Comparison of ENCODE assay signal across 34 mouse cellular contexts in genomic region chr11:99439465-99439864, GRCm38 (mm10). TPM values are rescaled to one million over a fixed set of nuclear protein-coding genes. Genes with fewer than 3 reads are reported as not detected.
DNase-seq lines count a peak whose midpoint lies in the region; ATAC-seq and TF ChIP-seq lines count a peak whose summit lies in the region.
"Had no signal": no experiment of that assay in that cellular context is flagged by ENCODE, and none has a peak within 500 bp of the region (broad histone marks: within the 10 kb centered on the region; RNA-seq: fewer than 3 reads in every experiment).

No protein-coding gene starts in this region.

- peaks cover 4% of the 10 kb centered on the region; the same call in 1 of the 2 replicates for H3K4me1 ChIP-seq in intestine, embryonic 14.5 days (replicated peaks; ENCODE audit: control insufficient read depth, insufficient read depth, low read length)
- peaks cover 7% of the 10 kb centered on the region; the same call in 1 of the 2 replicates for H3K4me1 ChIP-seq in intestine, embryonic 16.5 days (ENCODE audit: control insufficient read depth, insufficient read depth, low read length)
- 0 out of 2 replicates have a peak, but pooled peaks cover 4% of the 10 kb centered on the region for H3K4me1 ChIP-seq in stomach, embryonic 14.5 days (ENCODE audit: control insufficient read depth, insufficient read depth, low read length)
- H3K4me1 ChIP-seq in stomach, postnatal 0 days (replicated peaks; ENCODE audit: control insufficient read depth, insufficient read depth) = no peaks in the 10 kb centered on the region
- peaks cover 8% of the 10 kb centered on the region for H3K4me1 ChIP-seq in midbrain, embryonic 10.5 days

- H3K9me3 ChIP-seq in intestine, embryonic 14.5 days (ENCODE audit: control insufficient read depth, low read length) = no peaks in the 10 kb centered on the region
- H3K9me3 ChIP-seq in intestine, embryonic 16.5 days (ENCODE audit: control insufficient read depth, low read length) = no peaks in the 10 kb centered on the region
- H3K9me3 ChIP-seq in stomach, embryonic 14.5 days (ENCODE audit: control insufficient read depth, low read depth, low read length) = no peaks in the 10 kb centered on the region
- no peaks in the 10 kb centered on the region for H3K9me3 ChIP-seq in stomach, postnatal 0 days (ENCODE audit: control insufficient read depth, low read length)
- H3K9me3 ChIP-seq in midbrain, embryonic 10.5 days (replicated peaks) = no peaks in the 10 kb centered on the region
- H3K9me3 ChIP-seq: embryonic facial prominence, embryonic 12.5 days; embryonic facial prominence, embryonic 15.5 days; G1E; heart, embryonic 13.5 days had no signal

- no peak overlapping the region for H3K9ac ChIP-seq in intestine, embryonic 14.5 days (ENCODE audit: low read length)
- no peak overlapping the region for H3K9ac ChIP-seq in intestine, embryonic 16.5 days (ENCODE audit: low read depth, low read length)
- no peak overlapping the region for H3K9ac ChIP-seq in stomach, embryonic 14.5 days (replicated peaks; ENCODE audit: low read depth, low read length)
- H3K9ac ChIP-seq in stomach, postnatal 0 days (ENCODE audit: low read length) = no peak overlapping the region
- H3K9ac ChIP-seq: embryonic facial prominence, embryonic 12.5 days; embryonic facial prominence, embryonic 15.5 days; forebrain, postnatal 0 days; heart, embryonic 13.5 days; hindbrain, embryonic 14.5 days had no signal

- ATAC-seq in intestine, embryonic 14.5 days (replicated peaks; ENCODE audit: low FRiP score, low TSS enrichment, low read depth) = 0 out of 2 replicates have a peak, but pooled peaks have one; percentile 27
- peak; percentile 56 for ATAC-seq in intestine, embryonic 16.5 days
- no peak for ATAC-seq in stomach, embryonic 14.5 days (ENCODE audit: insufficient number of reproducible peaks, insufficient read depth, low FRiP score, low read depth)
- ATAC-seq in stomach, postnatal 0 days (ENCODE audit: low FRiP score, low TSS enrichment) = 0 out of 2 replicates have a peak, but pooled peaks have one; percentile 53
- ATAC-seq: forebrain, embryonic 14.5 days; forebrain, postnatal 0 days; hindbrain, postnatal 0 days; Patski had no signal

- no peaks in the 10 kb centered on the region for H3K36me3 ChIP-seq in intestine, embryonic 14.5 days (ENCODE audit: control insufficient read depth, insufficient read depth, low read length)
- no peaks in the 10 kb centered on the region for H3K36me3 ChIP-seq in intestine, embryonic 16.5 days (ENCODE audit: control insufficient read depth, insufficient read depth, low read length)
- H3K36me3 ChIP-seq in stomach, embryonic 14.5 days (ENCODE audit: control insufficient read depth, insufficient read depth, low read length) = no peaks in the 10 kb centered on the region
- H3K36me3 ChIP-seq in stomach, postnatal 0 days (ENCODE audit: control insufficient read depth, insufficient read depth, low read length) = no peaks in the 10 kb centered on the region
- H3K36me3 ChIP-seq in midbrain, embryonic 10.5 days = no peaks in the 10 kb centered on the region
- H3K36me3 ChIP-seq: embryonic facial prominence, embryonic 12.5 days; embryonic facial prominence, embryonic 15.5 days; G1E; heart, embryonic 13.5 days had no signal

- TF ChIP-seq EP300 in stomach, postnatal 0 days (optimal IDR thresholded peaks at IDR 0.05) = no peak

- no peak overlapping the region for H3K4me3 ChIP-seq in intestine, embryonic 14.5 days (ENCODE audit: low read depth, low read length)
- no peak overlapping the region for H3K4me3 ChIP-seq in intestine, embryonic 16.5 days (ENCODE audit: low read length)
- no peak overlapping the region for H3K4me3 ChIP-seq in stomach, embryonic 14.5 days (ENCODE audit: low read depth, low read length)
- H3K4me3 ChIP-seq in stomach, postnatal 0 days (ENCODE audit: low read depth, low read length) = no peak overlapping the region
- H3K4me3 ChIP-seq in midbrain, embryonic 10.5 days = no peak overlapping the region
- H3K4me3 ChIP-seq: embryonic facial prominence, embryonic 12.5 days; embryonic facial prominence, embryonic 15.5 days; gastrocnemius, adult 2 months; heart, embryonic 13.5 days had no signal

- 49% methylated on average over 10 of the region's 10 CpGs for WGBS in intestine, embryonic 14.5 days
- WGBS in intestine, embryonic 16.5 days = 42% methylated on average over 10 of the region's 10 CpGs
- WGBS in stomach, embryonic 14.5 days = 43% methylated on average over 10 of the region's 10 CpGs
- WGBS in stomach, postnatal 0 days = 38% methylated on average over 10 of the region's 10 CpGs
- 74% methylated on average over 10 of the region's 10 CpGs for WGBS in midbrain, embryonic 10.5 days

- H3K4me2 ChIP-seq in intestine, embryonic 14.5 days (ENCODE audit: low read length) = no peak overlapping the region
- H3K4me2 ChIP-seq in intestine, embryonic 16.5 days (ENCODE audit: low read depth, low read length) = no peak overlapping the region
- no peak overlapping the region for H3K4me2 ChIP-seq in stomach, embryonic 14.5 days (replicated peaks; ENCODE audit: low read depth, low read length)
- no peak overlapping the region for H3K4me2 ChIP-seq in stomach, postnatal 0 days (replicated peaks; ENCODE audit: low read depth)
- H3K4me2 ChIP-seq: embryonic facial prominence, embryonic 12.5 days; embryonic facial prominence, embryonic 15.5 days; heart, embryonic 13.5 days; hindbrain, embryonic 14.5 days had no signal

- H3K27me3 ChIP-seq in intestine, embryonic 14.5 days (replicated peaks; ENCODE audit: control insufficient read depth, insufficient read depth, low read length) = no peaks in the 10 kb centered on the region
- no peaks in the 10 kb centered on the region for H3K27me3 ChIP-seq in intestine, embryonic 16.5 days (replicated peaks; ENCODE audit: control insufficient read depth, insufficient read depth, low read length)
- H3K27me3 ChIP-seq in stomach, embryonic 14.5 days (ENCODE audit: control insufficient read depth, insufficient read depth, low read length) = no peaks in the 10 kb centered on the region
- no peaks in the 10 kb centered on the region for H3K27me3 ChIP-seq in stomach, postnatal 0 days (ENCODE audit: control insufficient read depth, insufficient read depth, low read length)
- no peaks in the 10 kb centered on the region for H3K27me3 ChIP-seq in midbrain, embryonic 10.5 days (ENCODE audit: low read depth, poor library complexity, severe bottlenecking)
- H3K27me3 ChIP-seq: embryonic facial prominence, embryonic 12.5 days; embryonic facial prominence, embryonic 15.5 days; heart, embryonic 13.5 days; Patski had no signal

- no peak for TF ChIP-seq CTCF in stomach, postnatal 0 days (IDR thresholded peaks at IDR 0.05; ENCODE audit: low read depth)

- H3K27ac ChIP-seq in intestine, embryonic 14.5 days (ENCODE audit: low read depth) = no peak overlapping the region
- peak overlapping the region; percentile 81 for H3K27ac ChIP-seq in intestine, embryonic 16.5 days (ENCODE audit: low read length)
- peak overlapping the region; percentile 15; the same call in 1 of the 2 replicates for H3K27ac ChIP-seq in stomach, embryonic 14.5 days (ENCODE audit: low read length)
- no peak overlapping the region for H3K27ac ChIP-seq in stomach, postnatal 0 days (replicated peaks)
- no peak overlapping the region for H3K27ac ChIP-seq in midbrain, embryonic 10.5 days (replicated peaks)
- H3K27ac ChIP-seq: embryonic facial prominence, embryonic 12.5 days; embryonic facial prominence, embryonic 15.5 days; gastrocnemius, adult 2 months; heart, embryonic 13.5 days; hindbrain, embryonic 14.5 days; hindbrain, postnatal 0 days had no signal

- DNase-seq in intestine, embryonic 14.5 days (ENCODE audit: low spot score) = peak; percentile 63
- DNase-seq in stomach, postnatal 0 days (ENCODE audit: low spot score) = peak; percentile 38
- DNase-seq in adrenal gland, postnatal 36 days = no peak
- no peak for DNase-seq in midbrain, embryonic 10.5 days (ENCODE audit: low spot score)
- no peak for DNase-seq in embryo, embryonic 11 days
- DNase-seq: adrenal gland, postnatal 10 days; B cell, adult 2 months; cerebellum, adult 11 months; cerebellum, adult 2 months; cerebellum, postnatal 14 days; forebrain, postnatal 0 days; gastrocnemius, adult 2 months; gastrocnemius, postnatal 14 days; heart, adult 18-20 months; heart, postnatal 14 days; heart, postnatal 4 days had no signal

RNA-seq across cellular contexts. Expression of gene Krt20, which starts 1.5 kb away (rescaled TPM):
- 16.5 and 17.1 TPM in 2 replicates for polyA plus RNA-seq in intestine, embryonic 14.5 days (2014; fragmentation: Nextera tagmentation; extraction: Ambion mirVana)
- 101 and 110 TPM in 2 replicates for polyA plus RNA-seq in intestine, embryonic 16.5 days (2015; fragmentation: Nextera tagmentation; extraction: Ambion mirVana)
- polyA plus RNA-seq in stomach, embryonic 14.5 days (2014; fragmentation: Nextera tagmentation; extraction: Ambion mirVana) = 3.0 and 3.9 TPM in 2 replicates
- 110 and 119 TPM in 2 replicates for polyA plus RNA-seq in stomach, postnatal 0 days (2015; fragmentation: Nextera tagmentation; extraction: Ambion mirVana)
- total RNA-seq in adrenal gland, postnatal 36 days (2021) = under 1 TPM in 1 of 2 experiments, not detected in 1; 0.26 TPM
- 0.65 and 0.68 TPM in 2 replicates for polyA plus RNA-seq in midbrain, embryonic 10.5 days (2016; fragmentation: Nextera tagmentation; extraction: Ambion mirVana)
- total RNA-seq: CH12.LX; forebrain, postnatal 0 days; G1E; gastrocnemius, adult 2 months; heart, adult 18-20 months; hindbrain, postnatal 0 days had no signal
- polyA plus RNA-seq: cerebellum, adult 2 months; forebrain, embryonic 14.5 days; G1E; hindbrain, embryonic 14.5 days; Patski had no signal

RNA-seq across cellular contexts. Expression of gene Krt12, which starts 17.4 kb away (rescaled TPM):
- polyA plus RNA-seq in intestine, embryonic 14.5 days (2014; fragmentation: Nextera tagmentation; extraction: Ambion mirVana) = not detected in 2 replicates
- polyA plus RNA-seq in intestine, embryonic 16.5 days (2015; fragmentation: Nextera tagmentation; extraction: Ambion mirVana) = not detected in 2 replicates
- polyA plus RNA-seq in stomach, embryonic 14.5 days (2014; fragmentation: Nextera tagmentation; extraction: Ambion mirVana) = not detected in 2 replicates
- polyA plus RNA-seq in stomach, postnatal 0 days (2015; fragmentation: Nextera tagmentation; extraction: Ambion mirVana) = 0.16 and 0.21 TPM in 2 replicates
- total RNA-seq in adrenal gland, postnatal 36 days (2021) = not detected
- not detected in 2 replicates for polyA plus RNA-seq in midbrain, embryonic 10.5 days (2016; fragmentation: Nextera tagmentation; extraction: Ambion mirVana)
- total RNA-seq: adrenal gland, adult 18-20 months; adrenal gland, postnatal 10 days; adrenal gland, postnatal 4 days; CH12.LX; G1E; gastrocnemius, adult 2 months; gastrocnemius, postnatal 14 days; gastrocnemius, postnatal 4 days; heart, adult 18-20 months; heart, postnatal 14 days; heart, postnatal 4 days had no signal
- polyA plus RNA-seq: cerebellum, adult 2 months; embryonic facial prominence, embryonic 12.5 days; G1E; heart, embryonic 13.5 days; heart, embryonic 16.5 days; hindbrain, embryonic 11.5 days; hindbrain, embryonic 14.5 days; Patski had no signal

RNA-seq across cellular contexts. Expression of gene Krt10, which starts 50.3 kb away (rescaled TPM):
- polyA plus RNA-seq in intestine, embryonic 14.5 days (2014; fragmentation: Nextera tagmentation; extraction: Ambion mirVana) = 26.2 and 28.5 TPM in 2 replicates
- 15.5 and 16.4 TPM in 2 replicates for polyA plus RNA-seq in intestine, embryonic 16.5 days (2015; fragmentation: Nextera tagmentation; extraction: Ambion mirVana)
- polyA plus RNA-seq in stomach, embryonic 14.5 days (2014; fragmentation: Nextera tagmentation; extraction: Ambion mirVana) = 31.7 and 37.0 TPM in 2 replicates
- polyA plus RNA-seq in stomach, postnatal 0 days (2015; fragmentation: Nextera tagmentation; extraction: Ambion mirVana) = 431 and 466 TPM in 2 replicates
- total RNA-seq in adrenal gland, postnatal 36 days (2021) = 1 to 10 TPM; 4.4 to 6.4 TPM
- polyA plus RNA-seq in midbrain, embryonic 10.5 days (2016; fragmentation: Nextera tagmentation; extraction: Ambion mirVana) = 24.0 and 27.6 TPM in 2 replicates

RNA-seq across cellular contexts. Expression of gene Krt23, which starts 53.5 kb away (rescaled TPM):
- polyA plus RNA-seq in intestine, embryonic 14.5 days (2014; fragmentation: Nextera tagmentation; extraction: Ambion mirVana) = 6.0 and 9.2 TPM in 2 replicates
- polyA plus RNA-seq in intestine, embryonic 16.5 days (2015; fragmentation: Nextera tagmentation; extraction: Ambion mirVana) = 18.4 and 19.6 TPM in 2 replicates
- 18.3 and 21.4 TPM in 2 replicates for polyA plus RNA-seq in stomach, embryonic 14.5 days (2014; fragmentation: Nextera tagmentation; extraction: Ambion mirVana)
- 204 and 221 TPM in 2 replicates for polyA plus RNA-seq in stomach, postnatal 0 days (2015; fragmentation: Nextera tagmentation; extraction: Ambion mirVana)
- total RNA-seq in adrenal gland, postnatal 36 days (2021) = under 1 TPM in 1 of 2 experiments, not detected in 1; 0.16 TPM
- not detected in 2 replicates for polyA plus RNA-seq in midbrain, embryonic 10.5 days (2016; fragmentation: Nextera tagmentation; extraction: Ambion mirVana)
- total RNA-seq: adrenal gland, adult 18-20 months; CH12.LX; forebrain, postnatal 0 days; G1E; gastrocnemius, adult 2 months; gastrocnemius, postnatal 14 days; heart, postnatal 14 days; heart, postnatal 4 days; hindbrain, postnatal 0 days had no signal
- polyA plus RNA-seq: forebrain, embryonic 11.5 days; frontal cortex, adult 2 months; G1E; hindbrain, embryonic 11.5 days had no signal

Comparison
In these comparisons a context has a peak if more than half of its experiments do, and no peak if none do; other contexts are left out.
1. H3K27ac ChIP-seq: peak in intestine, embryonic 16.5 days (single experiment) and stomach, embryonic 14.5 days (single experiment); none in intestine, embryonic 14.5 days (single experiment), stomach, postnatal 0 days (single experiment) and midbrain, embryonic 10.5 days (single experiment).
2. RNA of gene Krt10, which starts 50.3 kb away (polyA plus RNA-seq): 431 to 466 TPM in stomach, postnatal 0 days; 31.7 to 37.0 TPM in stomach, embryonic 14.5 days, 26.2 to 28.5 TPM in intestine, embryonic 14.5 days, 24.0 to 27.6 TPM in midbrain, embryonic 10.5 days and 15.5 to 16.4 TPM in intestine, embryonic 16.5 days; every median in the first group is over 10 times any median in the second.
3. DNase-seq: peak in intestine, embryonic 14.5 days (single experiment) and stomach, postnatal 0 days (single experiment); none in adrenal gland, postnatal 36 days (0 of 2), midbrain, embryonic 10.5 days (single experiment) and embryo, embryonic 11 days (single experiment).